Mouse (Mus musculus): ENCODE results near the gene Lpin1.

DNA sequence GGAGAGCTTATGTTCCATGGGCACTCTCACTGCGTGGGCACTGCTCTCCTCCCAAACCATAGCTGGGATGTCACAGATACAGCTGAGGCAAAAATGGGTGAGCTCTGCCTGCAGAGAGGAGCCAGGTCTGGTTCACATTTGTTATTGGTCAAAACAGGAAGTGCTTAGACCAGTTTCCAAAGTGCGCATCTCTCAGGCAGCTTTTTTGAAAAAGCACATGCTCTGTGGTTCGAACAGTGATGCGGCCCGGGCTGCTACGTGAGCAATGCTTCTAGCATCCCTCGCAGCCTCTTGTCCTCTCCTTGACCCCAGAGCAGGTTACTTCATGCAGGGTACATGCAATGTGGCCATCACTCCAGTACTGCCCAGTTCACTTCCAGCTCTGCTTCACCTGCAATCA is 82.1 kb downstream of the Lpin1 start:
- TF ChIP-seq CTCF (IDR thresholded peaks at IDR 0.05; ENCODE audit: low read depth) (no peak), EP300 (IDR thresholded peaks at IDR 0.05; ENCODE audit: low read depth) (no peak)

Measured in liver, postnatal 0 days (tissue).